Mouse (Mus musculus): ENCODE measurements at regions not wholly inside any gene's neighbourhood (a gene's known extent, or its start where the extent isn't known, plus 50 kb on each side); places are given as distances from the start of the nearest gene placed in this dataset.

- Histone ChIP-seq H3K9ac (ENCODE audit: low read depth, low read length) (no peak overlapping the region), H3K4me3 (replicated peaks; ENCODE audit: low read depth, low read length) (no peak overlapping the region), H3K9me3 (replicated peaks; ENCODE audit: low read length) (no peaks in the 10 kb centered on the region), H3K4me1 (replicated peaks; ENCODE audit: insufficient read depth, low read length) (0 out of 2 replicates have a peak, but pooled peaks cover 3% of the 10 kb centered on the region), H3K27ac (no peak overlapping the region), H3K36me3 (ENCODE audit: insufficient read depth, low read length) (no peaks in the 10 kb centered on the region), H3K4me2 (ENCODE audit: low read length) (peak overlapping the region; percentile 33), H3K27me3 (ENCODE audit: insufficient read depth, low read length) (no peaks in the 10 kb centered on the region)
- DNase-seq (ENCODE audit: low spot score) (peak; percentile 50), ATAC-seq (replicated peaks; ENCODE audit: low FRiP score, low read depth) (no peak)
- WGBS, result 12% methylated on average over 11 of the region's 11 CpGs
- no peak for TF ChIP-seq CTCF (IDR thresholded peaks at IDR 0.05; ENCODE audit: low read depth)
Measured at GRCm38 (mm10) chr13:44634616-44635015, 94.7 kb upstream of the Jarid2 start.

GRCm38 (mm10) chr13:44635221-44636007, 93.9 kb upstream of the Jarid2 start:
- peak overlapping the region; percentile 33 for H3K4me2 ChIP-seq (ENCODE audit: low read length)
- ATAC-seq (replicated peaks; ENCODE audit: low FRiP score, low read depth) (peak; percentile 49; the same call in 1 of the 2 replicates), DNase-seq (ENCODE audit: low spot score) (peak; percentile 59)
- no peak for TF ChIP-seq CTCF (IDR thresholded peaks at IDR 0.05; ENCODE audit: low read depth)
- no peak overlapping the region for H3K9ac ChIP-seq (ENCODE audit: low read depth, low read length)
- no peak overlapping the region for H3K4me3 ChIP-seq (replicated peaks; ENCODE audit: low read depth, low read length)
- 0 out of 2 replicates have a peak, but pooled peaks cover 3% of the 10 kb centered on the region for H3K4me1 ChIP-seq (replicated peaks; ENCODE audit: insufficient read depth, low read length)
- H3K27me3 ChIP-seq (ENCODE audit: insufficient read depth, low read length), result no peaks in the 10 kb centered on the region
- no peaks in the 10 kb centered on the region for H3K9me3 ChIP-seq (replicated peaks; ENCODE audit: low read length)
- no peak overlapping the region for H3K27ac ChIP-seq
- no peaks in the 10 kb centered on the region for H3K36me3 ChIP-seq (ENCODE audit: insufficient read depth, low read length)
- WGBS, result 5% methylated on average over 12 of the region's 12 CpGs

- 0 out of 2 replicates have a peak, but pooled peaks cover 3% of the 10 kb centered on the region for H3K4me1 ChIP-seq (replicated peaks; ENCODE audit: insufficient read depth, low read length)
- ATAC-seq (replicated peaks; ENCODE audit: low FRiP score, low read depth) (no peak), DNase-seq (ENCODE audit: low spot score) (no peak)
- no peaks in the 10 kb centered on the region for H3K27me3 ChIP-seq (ENCODE audit: insufficient read depth, low read length)
- TF ChIP-seq CTCF (IDR thresholded peaks at IDR 0.05; ENCODE audit: low read depth), result no peak
- WGBS, result 38% methylated on average over 2 of the region's 2 CpGs
- no peak overlapping the region for H3K4me2 ChIP-seq (ENCODE audit: low read length)
- H3K27ac ChIP-seq, result no peak overlapping the region
- H3K9ac ChIP-seq (ENCODE audit: low read depth, low read length), result no peak overlapping the region
- H3K36me3 ChIP-seq (ENCODE audit: insufficient read depth, low read length), result no peaks in the 10 kb centered on the region
- H3K4me3 ChIP-seq (replicated peaks; ENCODE audit: low read depth, low read length), result no peak overlapping the region
- H3K9me3 ChIP-seq (replicated peaks; ENCODE audit: low read length), result no peaks in the 10 kb centered on the region
Measured at GRCm38 (mm10) chr13:44636008-44636335, 93.3 kb upstream of the Jarid2 start.

GRCm38 (mm10) chr13:44642361-44642760, 86.9 kb upstream of the Jarid2 start:
- 78% methylated on average over 7 of the region's 7 CpGs for WGBS
- H3K4me2 ChIP-seq (ENCODE audit: low read length), result no peak overlapping the region
- no peak for DNase-seq (ENCODE audit: low spot score)

GRCm38 (mm10) chr13:44650052-44650451, 79.2 kb upstream of the Jarid2 start:
- no peak for ATAC-seq (replicated peaks; ENCODE audit: low FRiP score, low read depth)
- Histone ChIP-seq H3K4me2 (ENCODE audit: low read length) (no peak overlapping the region), H3K27ac (no peak overlapping the region), H3K4me3 (replicated peaks; ENCODE audit: low read depth, low read length) (no peak overlapping the region), H3K9ac (ENCODE audit: low read depth, low read length) (no peak overlapping the region), H3K4me1 (replicated peaks; ENCODE audit: insufficient read depth, low read length) (no peaks in the 10 kb centered on the region), H3K9me3 (replicated peaks; ENCODE audit: low read length) (no peaks in the 10 kb centered on the region), H3K36me3 (ENCODE audit: insufficient read depth, low read length) (no peaks in the 10 kb centered on the region), H3K27me3 (ENCODE audit: insufficient read depth, low read length) (no peaks in the 10 kb centered on the region)
- DNase-seq (ENCODE audit: low spot score), result no peak
- WGBS, result 32% methylated on average over 13 of the region's 13 CpGs
- TF ChIP-seq CTCF (IDR thresholded peaks at IDR 0.05; ENCODE audit: low read depth), result no peak

More at GRCm38 (mm10) chr13:44642361-44642760, 86.9 kb upstream of the Jarid2 start:
- TF ChIP-seq CTCF (IDR thresholded peaks at IDR 0.05; ENCODE audit: low read depth), result no peak
- no peaks in the 10 kb centered on the region for H3K4me1 ChIP-seq (replicated peaks; ENCODE audit: insufficient read depth, low read length)
- no peaks in the 10 kb centered on the region for H3K9me3 ChIP-seq (replicated peaks; ENCODE audit: low read length)
- no peak overlapping the region for H3K9ac ChIP-seq (ENCODE audit: low read depth, low read length)
- no peak overlapping the region for H3K27ac ChIP-seq
- H3K27me3 ChIP-seq (ENCODE audit: insufficient read depth, low read length), result no peaks in the 10 kb centered on the region
- no peaks in the 10 kb centered on the region for H3K36me3 ChIP-seq (ENCODE audit: insufficient read depth, low read length)
- no peak overlapping the region for H3K4me3 ChIP-seq (replicated peaks; ENCODE audit: low read depth, low read length)
- no peak for ATAC-seq (replicated peaks; ENCODE audit: low FRiP score, low read depth)

GRCm38 (mm10) chr13:44651259-44652238, 77.7 kb upstream of the Jarid2 start:
- Histone ChIP-seq H3K4me1 (replicated peaks; ENCODE audit: insufficient read depth, low read length) (no peaks in the 10 kb centered on the region), H3K9me3 (replicated peaks; ENCODE audit: low read length) (no peaks in the 10 kb centered on the region), H3K4me2 (ENCODE audit: low read length) (no peak overlapping the region), H3K36me3 (ENCODE audit: insufficient read depth, low read length) (no peaks in the 10 kb centered on the region), H3K27ac (no peak overlapping the region), H3K9ac (ENCODE audit: low read depth, low read length) (no peak overlapping the region), H3K4me3 (replicated peaks; ENCODE audit: low read depth, low read length) (no peak overlapping the region), H3K27me3 (ENCODE audit: insufficient read depth, low read length) (no peaks in the 10 kb centered on the region)
- 46% methylated on average over 22 of the region's 22 CpGs for WGBS
- ATAC-seq (replicated peaks; ENCODE audit: low FRiP score, low read depth) (no peak), DNase-seq (ENCODE audit: low spot score) (no peak)
- no peak for TF ChIP-seq CTCF (IDR thresholded peaks at IDR 0.05; ENCODE audit: low read depth)

Data from kidney, postnatal 0 days (tissue).